Mouse (Mus musculus) ZHBTc4 (cell line): ENCODE data around the gene Olfr933.
A peak's percentile ranks its signal among the peaks of the same experiment; 100 is the strongest.

ENCODE experiments used
- DNase-seq: peaks from one replicate; pipeline ENCODE4 v3.0.0-alpha.2; 2011; ENCODE audit warnings: low read depth, low spot score

Gene Olfr933

DNA sequence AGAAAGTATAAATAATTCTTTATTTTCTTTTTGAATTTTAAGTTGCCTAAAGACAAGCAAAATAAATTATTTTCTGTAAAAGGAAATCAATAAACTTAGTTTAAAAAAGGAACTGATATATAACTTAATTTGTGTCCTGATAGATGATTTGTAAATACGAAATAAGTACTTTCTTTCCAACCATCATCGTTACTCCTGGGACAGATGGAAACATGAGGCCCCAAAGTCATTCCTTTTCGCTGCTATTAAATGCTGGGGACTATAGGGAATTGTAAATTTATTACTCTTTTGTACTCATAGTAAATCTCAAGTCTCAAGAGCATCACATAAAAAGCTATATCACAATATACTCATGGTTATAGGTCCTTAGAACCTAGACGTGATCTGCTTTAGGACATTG, at the start of gene Olfr933:
Gene Olfr933, plus strand, starts transcription at position 301 of the 400 bp plus-strand sequence.
- DNase-seq: no peak

DNA sequence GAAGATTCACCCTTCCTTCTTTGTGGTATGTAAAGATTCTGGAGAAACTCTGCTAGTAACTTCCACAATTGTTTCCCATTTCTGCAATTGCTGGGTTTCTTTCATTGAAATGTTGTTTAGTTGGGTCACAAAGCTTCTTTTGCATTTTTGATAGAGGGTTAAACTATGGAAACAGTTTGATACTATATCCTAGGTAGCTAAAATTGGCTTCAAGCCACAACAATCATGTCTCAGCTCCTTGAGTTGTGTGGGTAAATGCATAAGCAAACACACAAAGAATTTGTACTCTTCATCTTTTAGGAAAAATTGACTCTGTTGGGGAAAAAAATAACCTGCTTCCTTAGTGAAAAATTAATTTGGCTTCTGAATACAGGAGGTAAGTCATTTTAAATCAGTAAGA, 42.6 kb upstream of the Olfr933 start, which contains the start of gene Olfr930:
Gene Olfr930, plus strand, starts transcription at position 301 of the 400 bp plus-strand sequence.
- DNase-seq: no peak

DNA sequence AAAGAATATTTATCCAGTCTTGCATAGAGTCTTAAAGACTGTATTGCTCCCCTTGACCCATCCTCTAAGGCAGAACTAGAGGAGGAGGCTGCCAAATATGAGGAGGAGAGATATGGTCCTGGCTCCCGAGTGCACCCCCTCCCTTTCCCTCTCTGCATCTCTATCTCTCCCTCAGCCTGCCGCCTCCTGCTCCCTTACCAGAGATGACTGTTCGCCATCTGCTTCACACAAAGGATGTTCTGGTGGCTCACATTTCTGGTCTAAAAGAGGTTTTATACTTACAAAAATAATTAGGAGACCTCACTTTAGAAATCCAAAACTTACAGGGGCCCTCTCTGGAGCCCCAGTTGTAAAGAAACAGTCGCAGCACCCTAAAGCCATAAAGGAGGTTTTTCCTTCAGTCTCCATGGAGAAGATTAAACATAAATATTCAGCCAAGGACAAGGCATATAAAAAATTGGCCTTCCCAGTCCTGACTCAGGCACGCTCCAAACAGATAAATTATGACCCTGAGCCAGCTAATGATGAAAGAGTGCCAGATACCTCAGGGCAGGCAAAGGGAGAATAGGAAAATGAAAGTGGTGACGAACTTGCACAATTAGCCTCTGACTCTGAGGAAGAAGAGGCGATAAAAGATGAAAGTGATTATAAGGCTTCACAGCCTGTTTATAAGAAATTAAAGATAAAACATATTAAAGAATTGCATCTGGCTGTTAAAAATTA, 18.6 kb upstream of the Olfr933 start:
- no peak for DNase-seq

DNA sequence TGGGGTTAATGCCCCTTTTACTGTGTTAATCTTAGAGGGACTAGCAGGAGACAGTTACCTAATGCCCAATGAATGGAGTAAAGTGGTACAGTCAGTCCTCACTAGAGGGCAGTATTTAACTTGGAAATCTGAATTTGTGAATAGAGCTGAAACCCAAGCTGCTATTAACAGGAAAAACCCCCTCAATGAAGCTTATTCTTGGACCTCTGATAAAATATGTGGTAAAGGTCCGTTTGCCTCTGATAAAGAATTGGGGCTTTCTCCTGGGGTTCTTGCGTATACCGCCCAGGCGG, 18.0 kb upstream of the Olfr933 start:
- DNase-seq: peak; percentile 48

DNA sequence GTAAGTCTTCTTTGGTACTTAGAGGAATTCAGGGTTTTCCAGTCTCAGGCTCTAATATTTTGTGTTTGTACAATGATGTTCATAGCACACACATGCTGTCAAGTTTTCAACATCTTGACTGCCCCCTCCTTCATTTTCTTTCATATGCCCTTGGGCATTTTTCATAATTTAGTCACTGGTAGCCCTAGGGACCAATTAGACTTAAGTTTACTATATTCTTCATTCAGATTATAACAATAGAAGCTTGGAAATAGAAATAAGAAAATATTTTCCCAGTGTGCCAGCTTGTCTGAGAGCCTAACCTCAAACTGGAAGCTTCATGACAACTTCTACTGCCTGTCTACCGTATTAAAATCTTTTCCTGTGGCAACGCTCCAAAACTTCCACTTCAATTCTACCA, 16.1 kb downstream of the Olfr933 start, which contains the start of gene Olfr934:
Gene Olfr934, minus strand, starts transcription at position 101 of the 400 bp plus-strand sequence.
- DNase-seq: no peak

DNA sequence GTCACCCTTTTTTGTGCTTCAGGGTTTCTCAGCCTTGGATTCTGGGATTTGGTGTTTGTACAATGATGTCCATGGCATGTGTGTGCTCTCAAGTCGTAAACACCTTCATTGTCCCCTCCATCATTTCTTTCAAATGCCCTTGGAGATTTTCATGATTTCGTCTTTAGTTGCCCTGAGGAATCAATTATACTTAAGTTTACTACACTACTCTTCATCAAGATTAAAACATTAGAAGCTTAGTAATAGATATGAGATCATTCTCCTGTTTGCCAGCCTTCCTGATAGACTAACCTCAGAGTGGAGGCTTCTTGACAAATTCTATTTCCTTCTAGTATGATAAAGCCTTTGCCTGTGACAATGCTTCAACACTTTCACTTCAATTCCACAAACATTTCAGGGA, 27.5 kb downstream of the Olfr933 start, which contains the start of gene Olfr935:
Gene Olfr935, minus strand, starts transcription at position 101 of the 400 bp plus-strand sequence.
- DNase-seq: no peak

DNA sequence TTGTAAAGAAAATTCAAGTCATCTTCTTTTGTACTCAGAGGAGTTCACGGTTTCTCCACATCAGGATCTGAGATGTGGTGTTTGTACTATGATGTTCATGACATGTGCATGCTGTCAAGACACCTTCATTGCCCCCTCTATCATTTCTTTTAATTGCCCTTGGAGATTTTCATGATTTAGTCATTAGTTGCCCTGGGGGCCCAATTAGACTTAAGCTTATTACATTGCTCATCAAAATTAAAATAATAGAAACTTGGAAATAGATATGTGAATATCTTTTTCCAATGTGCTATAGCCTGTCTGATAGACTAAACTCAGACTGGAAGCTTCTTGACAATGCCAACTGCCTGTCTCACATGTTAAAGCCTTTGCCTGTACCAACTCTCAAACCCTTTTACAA, 51.2 kb downstream of the Olfr933 start, which contains the start of gene Olfr146:
Gene Olfr146, minus strand, starts transcription at position 101 of the 400 bp plus-strand sequence.
- DNase-seq: no peak
